10 mouse cellular contexts compared by ENCODE assay signal in the genomic region with DNA sequence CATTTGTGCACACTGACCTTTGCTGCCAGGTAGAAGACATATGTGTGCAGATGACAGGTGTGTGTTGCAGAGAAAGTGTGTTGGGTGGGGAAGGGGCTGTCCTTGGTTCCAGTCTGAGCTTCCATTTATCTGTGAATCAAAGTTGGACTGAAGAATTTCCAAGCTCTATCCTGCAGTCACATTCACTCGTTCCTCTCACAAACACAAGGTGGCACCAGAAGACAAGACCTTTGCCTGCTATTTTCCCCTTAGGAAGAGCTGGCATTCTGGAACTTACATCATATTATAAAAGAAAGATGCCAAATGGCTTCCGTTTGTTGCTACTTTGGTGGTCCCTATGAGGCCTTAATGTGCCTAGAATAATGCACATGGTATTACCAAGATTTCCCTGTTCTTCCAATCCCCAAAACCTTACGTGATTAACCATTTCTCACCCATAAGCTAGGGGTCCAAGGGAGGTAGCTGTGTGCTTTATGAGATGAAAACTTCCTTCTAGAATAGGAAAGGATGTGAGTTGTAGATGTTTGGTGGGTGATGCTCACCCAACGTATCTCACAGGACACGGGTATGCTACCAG. TPM values are rescaled to one million over a fixed set of nuclear protein-coding genes. Genes with fewer than 3 reads are reported as not detected.
DNase-seq lines count a peak whose midpoint lies in the region; ATAC-seq and TF ChIP-seq lines count a peak whose summit lies in the region.
"Had no signal": no experiment of that assay in that cellular context is flagged by ENCODE, and none has a peak within 500 bp of the region (broad histone marks: within the 10 kb centered on the region; RNA-seq: fewer than 3 reads in every experiment).

No protein-coding gene starts in this region.

- H3K9ac ChIP-seq in forebrain, postnatal 0 days = no peak overlapping the region
- H3K9ac ChIP-seq in intestine, postnatal 0 days (ENCODE audit: low read depth, low read length) = no peak overlapping the region
- no peak overlapping the region for H3K9ac ChIP-seq in neural tube, embryonic 12.5 days
- H3K9ac ChIP-seq: stomach, embryonic 15.5 days had no signal

- no peak overlapping the region for H3K4me3 ChIP-seq in forebrain, postnatal 0 days (ENCODE audit: low read depth, low read length)
- no peak overlapping the region for H3K4me3 ChIP-seq in intestine, postnatal 0 days (ENCODE audit: low read depth, low read length)
- H3K4me3 ChIP-seq in neural tube, embryonic 12.5 days = no peak overlapping the region
- H3K4me3 ChIP-seq: heart, embryonic 13.5 days; stomach, embryonic 15.5 days had no signal

- H3K4me2 ChIP-seq in forebrain, postnatal 0 days (ENCODE audit: low read depth) = no peak overlapping the region
- no peak overlapping the region for H3K4me2 ChIP-seq in intestine, postnatal 0 days (replicated peaks; ENCODE audit: low read depth)
- H3K4me2 ChIP-seq in neural tube, embryonic 12.5 days (replicated peaks) = no peak overlapping the region
- H3K4me2 ChIP-seq: heart, embryonic 13.5 days; stomach, embryonic 15.5 days had no signal

- no peaks in the 10 kb centered on the region for H3K9me3 ChIP-seq in forebrain, postnatal 0 days (ENCODE audit: low read length)
- H3K9me3 ChIP-seq in intestine, postnatal 0 days (ENCODE audit: control insufficient read depth) = no peaks in the 10 kb centered on the region
- no peaks in the 10 kb centered on the region for H3K9me3 ChIP-seq in neural tube, embryonic 12.5 days
- H3K9me3 ChIP-seq: heart, embryonic 13.5 days; stomach, embryonic 15.5 days had no signal

- peak; percentile 92 for TF ChIP-seq CTCF in forebrain, postnatal 0 days (IDR thresholded peaks at IDR 0.05; ENCODE audit: low read depth)
- peak; percentile 93 for TF ChIP-seq CTCF in intestine, postnatal 0 days (IDR thresholded peaks at IDR 0.05; ENCODE audit: low read depth)

- DNase-seq in gastrocnemius, adult 18-20 months (ENCODE audit: low spot score) = peak; percentile 48
- no peak for DNase-seq in gastrocnemius, postnatal 25 days
- peak; percentile 87 for DNase-seq in brain, adult 2 months (ENCODE audit: low read depth, low spot score)
- peak; percentile 85 for DNase-seq in forebrain, postnatal 0 days
- peak; percentile 39 to 44 for DNase-seq in left cerebral cortex, postnatal 10 days (ENCODE audit: extremely low spot score in 1 of 2, low spot score in 2 of 2)
- no peak for DNase-seq in spleen, adult 12 weeks (ENCODE audit: low spot score)

- no peaks in the 10 kb centered on the region for H3K4me1 ChIP-seq in forebrain, postnatal 0 days (ENCODE audit: insufficient read depth)
- no peaks in the 10 kb centered on the region for H3K4me1 ChIP-seq in intestine, postnatal 0 days (replicated peaks; ENCODE audit: control insufficient read depth, insufficient read depth, low read length)
- no peaks in the 10 kb centered on the region for H3K4me1 ChIP-seq in neural tube, embryonic 12.5 days
- H3K4me1 ChIP-seq: stomach, embryonic 15.5 days had no signal

- H3K36me3 ChIP-seq in forebrain, postnatal 0 days (ENCODE audit: insufficient read depth) = no peaks in the 10 kb centered on the region
- H3K36me3 ChIP-seq in intestine, postnatal 0 days (ENCODE audit: control insufficient read depth, insufficient read depth) = no peaks in the 10 kb centered on the region
- no peaks in the 10 kb centered on the region for H3K36me3 ChIP-seq in neural tube, embryonic 12.5 days
- H3K36me3 ChIP-seq: heart, embryonic 13.5 days; stomach, embryonic 15.5 days had no signal

- H3K27me3 ChIP-seq in forebrain, postnatal 0 days (ENCODE audit: insufficient read depth, low read length) = no peaks in the 10 kb centered on the region
- H3K27me3 ChIP-seq in intestine, postnatal 0 days (replicated peaks; ENCODE audit: control insufficient read depth, insufficient read depth, low read length) = no peaks in the 10 kb centered on the region
- H3K27me3 ChIP-seq in neural tube, embryonic 12.5 days (replicated peaks) = no peaks in the 10 kb centered on the region
- H3K27me3 ChIP-seq: heart, embryonic 13.5 days; stomach, embryonic 15.5 days had no signal

- 42% methylated on average over 5 of the region's 5 CpGs for WGBS in forebrain, postnatal 0 days
- WGBS in intestine, postnatal 0 days = 39% methylated on average over 5 of the region's 5 CpGs
- WGBS in neural tube, embryonic 12.5 days = 48% methylated on average over 5 of the region's 5 CpGs

- intact Hi-C loops in left cerebral cortex, postnatal 10 days (cut with DNase I) = loop anchor here (2.0 to 5.0 kb wide), 3 partner anchors 144 to 439 kb away; no protein-coding TSS in a partner anchor

- ATAC-seq in forebrain, postnatal 0 days = peak; percentile 84
- 0 out of 2 replicates have a peak, but pooled peaks have one; percentile 19 for ATAC-seq in intestine, postnatal 0 days
- ATAC-seq in neural tube, embryonic 12.5 days (ENCODE audit: low FRiP score, low read depth) = peak; percentile 44; the same call in 1 of the 2 replicates

- no peak overlapping the region for H3K27ac ChIP-seq in forebrain, postnatal 0 days (ENCODE audit: low read depth, low read length)
- H3K27ac ChIP-seq in intestine, postnatal 0 days (ENCODE audit: low read depth, low read length) = no peak overlapping the region
- H3K27ac ChIP-seq in neural tube, embryonic 12.5 days = no peak overlapping the region
- H3K27ac ChIP-seq: heart, embryonic 13.5 days; stomach, embryonic 15.5 days had no signal

RNA-seq across cellular contexts. Expression of gene Shroom3, which starts 45.1 kb away (rescaled TPM):
- total RNA-seq in gastrocnemius, adult 18-20 months (2021) = 1 to 10 TPM in 1 of 2 experiments, under 1 TPM in 1; 0.50 to 1.6 TPM
- under 1 TPM; 0.23 to 0.40 TPM for total RNA-seq in gastrocnemius, postnatal 25 days (2021)
- total RNA-seq in forebrain, postnatal 0 days (2014; rRNA removed) = 2.6 and 5.8 TPM in 2 replicates
- 0.24 and 0.91 TPM in 2 replicates for polyA plus RNA-seq in forebrain, postnatal 0 days (2015; fragmentation: Nextera tagmentation; extraction: Ambion mirVana)
- polyA plus RNA-seq in intestine, postnatal 0 days (2015; fragmentation: Nextera tagmentation; extraction: Ambion mirVana) = 8.0 and 9.8 TPM in 2 replicates
- 1 to 10 TPM; 4.2 to 4.9 TPM for total RNA-seq in left cerebral cortex, postnatal 10 days (2021)
- polyA plus RNA-seq in neural tube, embryonic 12.5 days (2016; fragmentation: Nextera tagmentation; extraction: Ambion mirVana) = 4.7 and 6.2 TPM in 2 replicates

RNA-seq across cellular contexts. Expression of gene Ccdc158, which starts 53.3 kb away (rescaled TPM):
- 1 to 10 TPM in 1 of 2 experiments, under 1 TPM in 1; 0.43 to 1.2 TPM for total RNA-seq in gastrocnemius, adult 18-20 months (2021)
- total RNA-seq in gastrocnemius, postnatal 25 days (2021) = under 1 TPM; 0.23 to 0.24 TPM
- total RNA-seq in forebrain, postnatal 0 days (2014; rRNA removed) = 0.62 and 1.3 TPM in 2 replicates
- 0.29 and 0.39 TPM in 2 replicates for polyA plus RNA-seq in forebrain, postnatal 0 days (2015; fragmentation: Nextera tagmentation; extraction: Ambion mirVana)
- 0.29 and 0.39 TPM in 2 replicates for polyA plus RNA-seq in intestine, postnatal 0 days (2015; fragmentation: Nextera tagmentation; extraction: Ambion mirVana)
- under 1 TPM; 0.26 to 0.41 TPM for total RNA-seq in left cerebral cortex, postnatal 10 days (2021)
- polyA plus RNA-seq in neural tube, embryonic 12.5 days (2016; fragmentation: Nextera tagmentation; extraction: Ambion mirVana) = 0.46 and 0.71 TPM in 2 replicates

Comparison
In these comparisons a context has a peak if more than half of its experiments do, and no peak if none do; other contexts are left out.
1. DNase-seq: peak in gastrocnemius, adult 18-20 months (single experiment), brain, adult 2 months (single experiment), forebrain, postnatal 0 days (single experiment) and left cerebral cortex, postnatal 10 days (2 of 2); none in gastrocnemius, postnatal 25 days (single experiment) and spleen, adult 12 weeks (single experiment).
2. ATAC-seq: peak in every context shown above with its lines; median percentile 84 in forebrain, postnatal 0 days; 44 in neural tube, embryonic 12.5 days; 19 in intestine, postnatal 0 days.